Mouse (Mus musculus) forebrain, embryonic 11.5 days (tissue): ENCODE data around the gene Nrm. TPM values are rescaled to one million over a fixed set of nuclear protein-coding genes. Genes with fewer than 3 reads are reported as not detected.

Experiments used
- ATAC-seq: fragments of 200-750 bp; cut with Nextera tagmentation; replicated peaks from 2 replicates; pipeline ENCODE4 v1.8.0; 2017; ENCODE audit warnings: moderate TSS enrichment; ENCODE audit not compliant: low FRiP score
- DNase-seq: peaks from one replicate; pipeline ENCODE4 v3.0.0-alpha.2; 2017; ENCODE audit warnings: low spot score
- H3K27ac ChIP-seq: fragments of 300-500 bp; sonication (generic); 2 replicates; pipeline ENCODE4 v1.5.1; 2014; ENCODE audit warnings: low read depth, low read length
- H3K27me3 ChIP-seq: fragments of 300-500 bp; sonication (generic); 2 replicates; pipeline ENCODE4 v1.6.1; 2014; ENCODE audit warnings: mild to moderate bottlenecking, low read length, mixed read lengths; ENCODE audit not compliant: control insufficient read depth, insufficient read depth
- H3K36me3 ChIP-seq: fragments of 300-500 bp; sonication (generic); 2 replicates; pipeline ENCODE4 v1.6.1; 2014; ENCODE audit warnings: mild to moderate bottlenecking, low read length, moderate library complexity, mixed read lengths; ENCODE audit not compliant: control insufficient read depth, insufficient read depth
- H3K4me1 ChIP-seq: fragments of 300-500 bp; sonication (generic); replicated peaks from 2 replicates; pipeline ENCODE4 v1.6.1; 2014; ENCODE audit warnings: low read length, mixed read lengths; ENCODE audit not compliant: control insufficient read depth, insufficient read depth
- H3K4me2 ChIP-seq: fragments of 300-500 bp; sonication (generic); 2 replicates; pipeline ENCODE4 v1.6.1; 2014; ENCODE audit warnings: low read depth, mild to moderate bottlenecking, low read length, moderate library complexity, mixed read lengths; ENCODE audit not compliant: severe bottlenecking
- H3K4me3 ChIP-seq: fragments of 300-500 bp; sonication (generic); 2 replicates; pipeline ENCODE4 v1.5.1; 2014; ENCODE audit warnings: low read depth, low read length
- H3K9ac ChIP-seq: fragments of 300-500 bp; sonication (generic); 2 replicates; pipeline ENCODE4 v1.6.1; 2014; ENCODE audit warnings: low read length
- H3K9me3 ChIP-seq: fragments of 300-500 bp; sonication (generic); 2 replicates; pipeline ENCODE4 v1.6.1; 2016; ENCODE audit warnings: low read length, mixed read lengths; ENCODE audit not compliant: control insufficient read depth
- WGBS: fragments of 180-500 bp; shearing (Covaris S2); extraction: QIAGEN DNeasy Blood & Tissue Kit; methylation state at CpG from one replicate; pipeline ENCODE4 v1.1.7; 2014; 5-methylcytosine and 5-hydroxymethylcytosine counted together
- polyA plus RNA-seq: library from polyadenylated mRNA; unstranded; fragments of >200 nt; fragmentation: Nextera tagmentation; extraction: Ambion mirVana; gene quantifications from 2 replicates; pipeline ENCODE4 v1.2.1, GENCODE M21; 2014

Gene Nrm
- polyA plus RNA-seq, 1 experiment from 2014 or later: 68.8 TPM

- DNase-seq (peak; percentile 63), ATAC-seq (peak; percentile 51)
- H3K4me1 ChIP-seq: peaks cover 3% of the 10 kb centered on the region
- peak overlapping the region; percentile 30; the same call in 1 of the 2 replicates for H3K9ac ChIP-seq
- H3K4me2 ChIP-seq: peak overlapping the region; percentile 99; the same call in 1 of the 2 replicates
- H3K36me3 ChIP-seq: peaks cover 4% of the 10 kb centered on the region
- H3K27me3 ChIP-seq: no peaks in the 10 kb centered on the region
- H3K4me3 ChIP-seq: peak overlapping the region; percentile 72
- H3K27ac ChIP-seq: no peak overlapping the region; the same call in 1 of the 2 replicates
- H3K9me3 ChIP-seq: no peaks in the 10 kb centered on the region
- WGBS: 43% methylated on average over 23 of the region's 23 CpGs
These were observed 36.8 kb downstream of the Nrm start for GRCm38 (mm10) chr17:35897644-35898573.

- DNase-seq: no peak
- ATAC-seq: no peak
- Histone ChIP-seq H3K4me3 (no peak overlapping the region), H3K9me3 (no peaks in the 10 kb centered on the region), H3K27me3 (no peaks in the 10 kb centered on the region), H3K4me1 (peaks cover 3% of the 10 kb centered on the region), H3K9ac (no peak overlapping the region), H3K36me3 (peaks cover 5% of the 10 kb centered on the region; the same call in 1 of the 2 replicates), H3K27ac (no peak overlapping the region), H3K4me2 (no peak overlapping the region)
- 82% methylated on average over 3 of the region's 3 CpGs for WGBS
These were observed 39.5 kb downstream of the Nrm start for GRCm38 (mm10) chr17:35900636-35901035.

- 92% methylated on average over 9 of the region's 9 CpGs for WGBS
- no peak overlapping the region for H3K27ac ChIP-seq
These were observed 42.3 kb downstream of the Nrm start for GRCm38 (mm10) chr17:35903343-35903991.

GRCm38 (mm10) chr17:35903992-35904355 lies 42.9 kb downstream of the Nrm start:
- ATAC-seq (no peak), DNase-seq (no peak)
- no peak overlapping the region for H3K27ac ChIP-seq
- H3K4me2 ChIP-seq: no peak overlapping the region
- H3K4me1 ChIP-seq: peaks cover 3% of the 10 kb centered on the region; the same call in 1 of the 2 replicates
- WGBS: 88% methylated on average over 4 of the region's 4 CpGs
- no peaks in the 10 kb centered on the region for H3K9me3 ChIP-seq
- peaks cover 5% of the 10 kb centered on the region; the same call in 1 of the 2 replicates for H3K36me3 ChIP-seq
- no peak overlapping the region for H3K4me3 ChIP-seq
- no peak overlapping the region for H3K9ac ChIP-seq
- H3K27me3 ChIP-seq: no peaks in the 10 kb centered on the region

More at GRCm38 (mm10) chr17:35903343-35903991, 42.3 kb downstream of the Nrm start:
- Histone ChIP-seq H3K27me3 (no peaks in the 10 kb centered on the region), H3K4me1 (no peaks in the 10 kb centered on the region), H3K4me3 (no peak overlapping the region), H3K9ac (no peak overlapping the region), H3K9me3 (no peaks in the 10 kb centered on the region), H3K36me3 (peaks cover 5% of the 10 kb centered on the region; the same call in 1 of the 2 replicates), H3K4me2 (no peak overlapping the region)
- DNase-seq (no peak), ATAC-seq (no peak)

- H3K4me1 ChIP-seq: peaks cover 5% of the 10 kb centered on the region; the same call in 1 of the 2 replicates
- no peaks in the 10 kb centered on the region for H3K27me3 ChIP-seq
- ATAC-seq: no peak
- WGBS: 95% methylated on average over 1 of the region's 1 CpGs
- no peak for DNase-seq
- no peak overlapping the region for H3K27ac ChIP-seq
- no peaks in the 10 kb centered on the region for H3K9me3 ChIP-seq
- no peak overlapping the region for H3K4me2 ChIP-seq
- H3K4me3 ChIP-seq: no peak overlapping the region
- H3K9ac ChIP-seq: no peak overlapping the region
- H3K36me3 ChIP-seq: peaks cover 5% of the 10 kb centered on the region; the same call in 1 of the 2 replicates
These were observed 44.5 kb downstream of the Nrm start for GRCm38 (mm10) chr17:35905587-35905986.

GRCm38 (mm10) chr17:35907609-35908008 lies 46.5 kb downstream of the Nrm start:
- Histone ChIP-seq H3K27ac (no peak overlapping the region), H3K4me1 (peaks cover 5% of the 10 kb centered on the region; the same call in 1 of the 2 replicates), H3K4me2 (no peak overlapping the region), H3K9ac (no peak overlapping the region), H3K9me3 (no peaks in the 10 kb centered on the region), H3K27me3 (no peaks in the 10 kb centered on the region), H3K4me3 (no peak overlapping the region), H3K36me3 (peaks cover 6% of the 10 kb centered on the region; the same call in 1 of the 2 replicates)
- DNase-seq (no peak), ATAC-seq (no peak)
- 80% methylated on average over 2 of the region's 2 CpGs for WGBS

- H3K36me3 ChIP-seq: peaks cover 3% of the 10 kb centered on the region; the same call in 1 of the 2 replicates
- 28% methylated on average over 20 of the region's 20 CpGs for WGBS
- DNase-seq (no peak), ATAC-seq (peak; percentile 40; the same call in 1 of the 2 replicates)
- peak overlapping the region; percentile 78 for H3K9ac ChIP-seq
- H3K27me3 ChIP-seq: no peaks in the 10 kb centered on the region
- H3K4me2 ChIP-seq: peak overlapping the region; percentile 79
- peaks cover 5% of the 10 kb centered on the region; the same call in 1 of the 2 replicates for H3K4me1 ChIP-seq
- peak overlapping the region; percentile 73 for H3K4me3 ChIP-seq
- H3K27ac ChIP-seq: peak overlapping the region; percentile 68
- H3K9me3 ChIP-seq: no peaks in the 10 kb centered on the region
These were observed 48.2 kb downstream of the Nrm start for GRCm38 (mm10) chr17:35909186-35909918.

GRCm38 (mm10) chr17:35909919-35910369 lies 48.8 kb downstream of the Nrm start, which contains the start of gene Atat1:
TSS of gene Atat1 (minus strand) at chr17:35910075.
- Histone ChIP-seq H3K27ac (peak within 1 kb of the TSS; percentile 68), H3K36me3 (peaks cover 2% of the 10 kb centered on the region; the same call in 1 of the 2 replicates), H3K27me3 (no peaks in the 10 kb centered on the region), H3K9me3 (no peaks in the 10 kb centered on the region), H3K9ac (peak within 1 kb of the TSS; percentile 78), H3K4me1 (peaks cover 5% of the 10 kb centered on the region; the same call in 1 of the 2 replicates), H3K4me2 (peak within 1 kb of the TSS; percentile 79), H3K4me3 (peak within 1 kb of the TSS; percentile 73)
- ATAC-seq (peak; percentile 91), DNase-seq (peak; percentile 97)
- 3% methylated on average over 25 of the region's 25 CpGs for WGBS
